8 mouse cellular contexts compared by ENCODE assay signal in genomic region chr10:61451931-61452617, GRCm38 (mm10). TPM values are rescaled to one million over a fixed set of nuclear protein-coding genes. Genes with fewer than 3 reads are reported as not detected.
DNase-seq lines count a peak whose midpoint lies in the region; ATAC-seq and TF ChIP-seq lines count a peak whose summit lies in the region.

No protein-coding gene starts in this region.

- H3K4me3 ChIP-seq in embryonic facial prominence, embryonic 14.5 days (ENCODE audit: low read depth, low read length): peak overlapping the region; percentile 96
- peak overlapping the region; percentile 96 for H3K4me3 ChIP-seq in heart, embryonic 12.5 days
- H3K4me3 ChIP-seq in kidney, embryonic 15.5 days (replicated peaks): peak overlapping the region; percentile 93
- H3K4me3 ChIP-seq in liver, embryonic 13.5 days (replicated peaks): peak overlapping the region; percentile 90
- peak overlapping the region; percentile 82 for H3K4me3 ChIP-seq in myocyte
- peak overlapping the region; percentile 99 for H3K4me3 ChIP-seq in stomach, embryonic 14.5 days (ENCODE audit: low read depth, low read length)

- no peak for TF ChIP-seq POLR2A in myocyte (IDR thresholded peaks at IDR 0.05; ENCODE audit: insufficient read length, low read depth)

- H3K9ac ChIP-seq in embryonic facial prominence, embryonic 14.5 days (ENCODE audit: low read depth, low read length): peak overlapping the region; percentile 89
- peak overlapping the region; percentile 94 for H3K9ac ChIP-seq in heart, embryonic 12.5 days
- H3K9ac ChIP-seq in kidney, embryonic 15.5 days: peak overlapping the region; percentile 82
- H3K9ac ChIP-seq in liver, embryonic 13.5 days: peak overlapping the region; percentile 95
- H3K9ac ChIP-seq in stomach, embryonic 14.5 days (replicated peaks; ENCODE audit: low read depth, low read length): peak overlapping the region; percentile 96

- H3K4me1 ChIP-seq in embryonic facial prominence, embryonic 14.5 days (ENCODE audit: control insufficient read depth, insufficient read depth, low read length): peaks cover 10% of the 10 kb centered on the region; the same call in 1 of the 2 replicates
- H3K4me1 ChIP-seq in heart, embryonic 12.5 days (replicated peaks): peaks cover 41% of the 10 kb centered on the region
- H3K4me1 ChIP-seq in kidney, embryonic 15.5 days: peaks cover 44% of the 10 kb centered on the region
- H3K4me1 ChIP-seq in liver, embryonic 13.5 days (replicated peaks): peaks cover 44% of the 10 kb centered on the region
- peaks cover 7% of the 10 kb centered on the region; the same call in 1 of the 2 replicates for H3K4me1 ChIP-seq in stomach, embryonic 14.5 days (ENCODE audit: control insufficient read depth, insufficient read depth, low read length)

- peak; percentile 55 for ATAC-seq in embryonic facial prominence, embryonic 14.5 days (ENCODE audit: low read depth)
- peak; percentile 49 for ATAC-seq in heart, embryonic 12.5 days (ENCODE audit: insufficient number of reproducible peaks, low FRiP score)
- ATAC-seq in kidney, embryonic 15.5 days (replicated peaks; ENCODE audit: low FRiP score): peak; percentile 66
- peak; percentile 46 for ATAC-seq in liver, embryonic 13.5 days (ENCODE audit: low read depth)
- ATAC-seq in stomach, embryonic 14.5 days (ENCODE audit: insufficient number of reproducible peaks, insufficient read depth, low FRiP score, low read depth): peak; percentile 33; the same call in 1 of the 2 replicates

- peak overlapping the region; percentile 71 for H3K4me2 ChIP-seq in embryonic facial prominence, embryonic 14.5 days (ENCODE audit: low read depth, low read length)
- H3K4me2 ChIP-seq in heart, embryonic 12.5 days: peak overlapping the region; percentile 88
- H3K4me2 ChIP-seq in kidney, embryonic 15.5 days: peak overlapping the region; percentile 76
- H3K4me2 ChIP-seq in liver, embryonic 13.5 days: peak overlapping the region; percentile 87
- peak overlapping the region; percentile 94 for H3K4me2 ChIP-seq in myocyte (ENCODE audit: low read depth)
- H3K4me2 ChIP-seq in stomach, embryonic 14.5 days (replicated peaks; ENCODE audit: low read depth, low read length): peak overlapping the region; percentile 85

- WGBS in embryonic facial prominence, embryonic 14.5 days: 0% methylated on average over 24 of the region's 62 CpGs
- under 1% methylated on average over 62 of the region's 62 CpGs for WGBS in heart, embryonic 12.5 days
- WGBS in kidney, embryonic 15.5 days: under 1% methylated on average over 52 of the region's 62 CpGs
- under 1% methylated on average over 59 of the region's 62 CpGs for WGBS in liver, embryonic 13.5 days (ENCODE audit: insufficient replicate concordance)
- WGBS in stomach, embryonic 14.5 days: under 1% methylated on average over 62 of the region's 62 CpGs

- no peaks in the 10 kb centered on the region for H3K9me3 ChIP-seq in embryonic facial prominence, embryonic 14.5 days (ENCODE audit: control insufficient read depth, low read length)
- H3K9me3 ChIP-seq in heart, embryonic 12.5 days (replicated peaks): peaks cover 4% of the 10 kb centered on the region; the same call in 1 of the 2 replicates
- H3K9me3 ChIP-seq in kidney, embryonic 15.5 days (replicated peaks): no peaks in the 10 kb centered on the region
- H3K9me3 ChIP-seq in liver, embryonic 13.5 days (replicated peaks): no peaks in the 10 kb centered on the region
- no peaks in the 10 kb centered on the region for H3K9me3 ChIP-seq in stomach, embryonic 14.5 days (ENCODE audit: control insufficient read depth, low read depth, low read length)

- no peaks in the 10 kb centered on the region for H3K27me3 ChIP-seq in embryonic facial prominence, embryonic 14.5 days (replicated peaks; ENCODE audit: control insufficient read depth, insufficient read depth, low read length)
- H3K27me3 ChIP-seq in heart, embryonic 12.5 days (replicated peaks): no peaks in the 10 kb centered on the region
- H3K27me3 ChIP-seq in kidney, embryonic 15.5 days: no peaks in the 10 kb centered on the region
- no peaks in the 10 kb centered on the region for H3K27me3 ChIP-seq in liver, embryonic 13.5 days
- H3K27me3 ChIP-seq in myocyte (ENCODE audit: control insufficient read depth, insufficient read depth, insufficient read length): no peaks in the 10 kb centered on the region
- no peaks in the 10 kb centered on the region for H3K27me3 ChIP-seq in stomach, embryonic 14.5 days (ENCODE audit: control insufficient read depth, insufficient read depth, low read length)

- H3K79me2 ChIP-seq in myocyte (ENCODE audit: control insufficient read depth, insufficient read depth): peaks cover 53% of the 10 kb centered on the region

- H3K36me3 ChIP-seq in embryonic facial prominence, embryonic 14.5 days (ENCODE audit: control insufficient read depth, insufficient read depth, low read length): peaks cover 12% of the 10 kb centered on the region
- peaks cover 17% of the 10 kb centered on the region for H3K36me3 ChIP-seq in heart, embryonic 12.5 days
- peaks cover 23% of the 10 kb centered on the region for H3K36me3 ChIP-seq in kidney, embryonic 15.5 days
- peaks cover 34% of the 10 kb centered on the region for H3K36me3 ChIP-seq in liver, embryonic 13.5 days
- no peaks in the 10 kb centered on the region for H3K36me3 ChIP-seq in myocyte (ENCODE audit: control insufficient read depth, insufficient read depth)
- H3K36me3 ChIP-seq in stomach, embryonic 14.5 days (ENCODE audit: control insufficient read depth, insufficient read depth, low read length): peaks cover 7% of the 10 kb centered on the region; the same call in 1 of the 2 replicates

- peak overlapping the region; percentile 64 for H3ac ChIP-seq in myocyte (ENCODE audit: control insufficient read depth, insufficient read length)

- peak overlapping the region; percentile 82 for H3K27ac ChIP-seq in embryonic facial prominence, embryonic 14.5 days (replicated peaks; ENCODE audit: low read depth, low read length)
- peak overlapping the region; percentile 77 for H3K27ac ChIP-seq in heart, embryonic 12.5 days (ENCODE audit: poor library complexity, severe bottlenecking)
- peak overlapping the region; percentile 81 for H3K27ac ChIP-seq in kidney, embryonic 15.5 days
- peak overlapping the region; percentile 93 for H3K27ac ChIP-seq in liver, embryonic 13.5 days
- H3K27ac ChIP-seq in stomach, embryonic 14.5 days (ENCODE audit: low read length): peak overlapping the region; percentile 82

- DNase-seq in A20 (ENCODE audit: low read depth, low spot score): peak; percentile 62
- DNase-seq in adrenal gland, adult 8-10 months: peak; percentile 30
- peak; percentile 24 for DNase-seq in embryonic facial prominence, embryonic 14.5 days (ENCODE audit: low spot score)
- peak; percentile 47 for DNase-seq in liver, embryonic 13.5 days

TF ChIP-seq in myocyte, 11 proteins besides CTCF, POLR2A, EP300 and RAD21:
- TF ChIP-seq MYOG (IDR thresholded peaks at IDR 0.05; ENCODE audit: control insufficient read depth in 1 of 3, insufficient read depth in 1 of 3, insufficient read length in 2 of 3, low read depth in 2 of 3): peak in 1 of 3 experiments; percentile 47
- no peak for TF ChIP-seq SRF (IDR thresholded peaks at IDR 0.05; ENCODE audit: control insufficient read depth, insufficient read length, low read depth)
- no peak for TF ChIP-seq MAX (IDR thresholded peaks at IDR 0.05; ENCODE audit: low read depth)
- no peak for TF ChIP-seq POLR2AphosphoS2 (IDR thresholded peaks at IDR 0.05; ENCODE audit: insufficient read length, low read depth)
- no peak for TF ChIP-seq TCF3 (IDR thresholded peaks at IDR 0.05; ENCODE audit: insufficient read length, low read depth)
- no peak for TF ChIP-seq E2F4 (IDR thresholded peaks at IDR 0.05; ENCODE audit: insufficient read depth)
- peak in 1 of 3 experiments; percentile 40 for TF ChIP-seq MYOD1 (IDR thresholded peaks at IDR 0.05; ENCODE audit: control insufficient read depth in 1 of 3, insufficient read length in 2 of 3, low read depth in 2 of 3)
- TF ChIP-seq REST (IDR thresholded peaks at IDR 0.05; ENCODE audit: insufficient read depth, insufficient read length): no peak
TF ChIP-seq in myocyte: peak in this region for 2.

RNA-seq across cellular contexts. Expression of gene Eif4ebp2, which starts 0.4 kb away (rescaled TPM):
- total RNA-seq in adrenal gland, adult 8-10 months (2022): 100 to 1,000 TPM in 1 of 4 experiments, 10 to 100 TPM in 3; 82.0 to 113 (median 91.2) TPM
- 43.3 and 46.9 TPM in 2 replicates for polyA plus RNA-seq in embryonic facial prominence, embryonic 14.5 days (2014; fragmentation: Nextera tagmentation; extraction: Ambion mirVana)
- polyA plus RNA-seq in heart, embryonic 12.5 days (2016; fragmentation: Nextera tagmentation; extraction: Ambion mirVana): 49.7 and 52.7 TPM in 2 replicates
- 69.4 and 70.0 TPM in 2 replicates for polyA plus RNA-seq in kidney, embryonic 15.5 days (2015; fragmentation: Nextera tagmentation; extraction: Ambion mirVana)
- polyA plus RNA-seq in liver, embryonic 13.5 days (2015; fragmentation: Nextera tagmentation; extraction: Ambion mirVana): 47.4 and 50.8 TPM in 2 replicates
- 44.4 TPM for polyA plus RNA-seq in myocyte (2012; fragmentation: generic; extraction: Trizol)
- polyA plus RNA-seq in stomach, embryonic 14.5 days (2014; fragmentation: Nextera tagmentation; extraction: Ambion mirVana): 52.0 and 52.8 TPM in 2 replicates

RNA-seq across cellular contexts. Expression of gene Lrrc20, which starts 23.5 kb away (rescaled TPM):
- 10 to 100 TPM; 11.9 to 29.3 (median 17.8) TPM for total RNA-seq in adrenal gland, adult 8-10 months (2022)
- 9.7 TPM in 2 replicates for polyA plus RNA-seq in embryonic facial prominence, embryonic 14.5 days (2014; fragmentation: Nextera tagmentation; extraction: Ambion mirVana)
- polyA plus RNA-seq in heart, embryonic 12.5 days (2016; fragmentation: Nextera tagmentation; extraction: Ambion mirVana): 12.6 and 13.3 TPM in 2 replicates
- polyA plus RNA-seq in kidney, embryonic 15.5 days (2015; fragmentation: Nextera tagmentation; extraction: Ambion mirVana): 8.1 and 8.4 TPM in 2 replicates
- 7.8 and 8.1 TPM in 2 replicates for polyA plus RNA-seq in liver, embryonic 13.5 days (2015; fragmentation: Nextera tagmentation; extraction: Ambion mirVana)
- polyA plus RNA-seq in myocyte (2012; fragmentation: generic; extraction: Trizol): 20.4 TPM
- polyA plus RNA-seq in stomach, embryonic 14.5 days (2014; fragmentation: Nextera tagmentation; extraction: Ambion mirVana): 5.3 and 6.9 TPM in 2 replicates

RNA-seq across cellular contexts. Expression of gene Nodal, which starts 34.3 kb away (rescaled TPM):
- total RNA-seq in adrenal gland, adult 8-10 months (2022): not detected
- polyA plus RNA-seq in embryonic facial prominence, embryonic 14.5 days (2014; fragmentation: Nextera tagmentation; extraction: Ambion mirVana): 0.10 and 0.13 TPM in 2 replicates
- polyA plus RNA-seq in heart, embryonic 12.5 days (2016; fragmentation: Nextera tagmentation; extraction: Ambion mirVana): not detected in 2 replicates
- 0.38 and 0.42 TPM in 2 replicates for polyA plus RNA-seq in kidney, embryonic 15.5 days (2015; fragmentation: Nextera tagmentation; extraction: Ambion mirVana)
- 0.46 and 0.50 TPM in 2 replicates for polyA plus RNA-seq in liver, embryonic 13.5 days (2015; fragmentation: Nextera tagmentation; extraction: Ambion mirVana)
- polyA plus RNA-seq in myocyte (2012; fragmentation: generic; extraction: Trizol): 0.01 TPM
- 0.27 TPM in 1 of 2 replicates, not detected in the other for polyA plus RNA-seq in stomach, embryonic 14.5 days (2014; fragmentation: Nextera tagmentation; extraction: Ambion mirVana)

Comparison
In these comparisons a context has a peak if more than half of its experiments do, and no peak if none do; other contexts are left out.
1. Peak in every context shown above with its lines: DNase-seq, ATAC-seq, H3K4me3 ChIP-seq and H3K27ac ChIP-seq.